Mouse (Mus musculus) small intestine, adult 2 months (tissue): ENCODE results near the gene Fam222b.

Experiments
- CTCF ChIP-seq: fragments of 200-500 bp; IDR thresholded peaks from 2 replicates; pipeline ENCODE4 v1.5.1; 2012; ENCODE audit warnings: low read depth, mild to moderate bottlenecking, control low read depth, inconsistent platforms, low read length, moderate library complexity, mixed read lengths; ENCODE audit not compliant: insufficient replicate concordance, insufficient read length; ENCODE audit errors: extremely low read depth
- POLR2A ChIP-seq: fragments of 200-500 bp; IDR thresholded peaks from 2 replicates; pipeline ENCODE4 v1.6.1; 2012; ENCODE audit warnings: low read depth, mild to moderate bottlenecking, control low read depth, inconsistent platforms, low read length, moderate library complexity

GRCm38 (mm10) chr11:78182450-78182849 lies 88.0 kb downstream of the Fam222b start:
- TF ChIP-seq CTCF, result no peak
- no peak for TF ChIP-seq POLR2A
